Mouse (Mus musculus) cerebellum, postnatal 14 days (tissue): ENCODE results near the gene Ugt1a6b.
"Not testable (repeated sequence)": the region's sequence is repeated elsewhere in the genome, so short reads cannot be mapped to it uniquely, and the experiment has no call there.

ENCODE experiments used
- DNase-seq, 2 experiments: peaks; one replicate each; pipeline ENCODE4 v3.0.0; 2021; ENCODE audit warnings: mixed read lengths in 2 of 2

The Ugt1a6b gene

DNA sequence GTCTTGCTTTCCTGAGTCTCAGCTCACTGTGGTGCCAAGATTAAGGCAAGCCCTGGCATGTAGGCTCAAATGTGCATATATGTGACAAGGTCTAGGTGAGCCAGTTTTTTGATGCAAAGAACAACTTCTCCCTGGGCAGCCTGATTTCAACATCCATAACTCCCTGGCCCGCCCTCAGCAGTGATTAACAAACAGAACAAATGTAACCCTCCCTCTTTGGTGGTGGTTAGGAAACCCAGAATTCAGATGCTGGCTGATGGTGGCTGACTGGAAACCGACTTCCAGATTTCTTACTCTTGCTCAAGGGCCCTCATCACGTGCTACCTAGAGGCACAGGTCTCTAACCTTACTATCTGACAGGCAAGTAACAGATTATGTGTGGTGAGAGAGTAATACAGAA is at the start of gene Ugt1a6b:
Ugt1a6b (plus strand) TSS at position 234 of the 400 bp plus-strand sequence.
- not testable (repeated sequence) for DNase-seq

DNA sequence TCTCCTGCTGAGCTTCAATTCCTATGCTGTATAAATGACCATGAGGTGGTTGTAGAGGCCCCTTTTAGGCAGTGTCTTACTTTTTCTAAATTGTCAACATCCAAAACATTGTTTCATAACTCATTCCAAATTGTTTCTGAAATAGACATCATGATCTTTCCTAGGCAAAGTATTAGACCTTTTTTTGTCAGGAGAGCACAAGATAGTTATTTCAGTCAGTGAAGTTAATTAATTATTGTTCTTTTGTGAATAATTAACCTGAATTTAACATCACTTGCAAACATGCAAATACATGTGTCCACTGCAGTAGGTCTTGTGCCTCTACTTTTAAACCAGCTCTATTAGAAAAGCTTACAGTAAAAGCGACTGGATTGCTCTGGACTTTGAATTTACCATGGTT is 48.0 kb upstream of the Ugt1a6b start, which contains the start of gene Ugt1a10:
Ugt1a10 (plus strand) TSS at position 301 of the 400 bp plus-strand sequence.
- DNase-seq: no peak

DNA sequence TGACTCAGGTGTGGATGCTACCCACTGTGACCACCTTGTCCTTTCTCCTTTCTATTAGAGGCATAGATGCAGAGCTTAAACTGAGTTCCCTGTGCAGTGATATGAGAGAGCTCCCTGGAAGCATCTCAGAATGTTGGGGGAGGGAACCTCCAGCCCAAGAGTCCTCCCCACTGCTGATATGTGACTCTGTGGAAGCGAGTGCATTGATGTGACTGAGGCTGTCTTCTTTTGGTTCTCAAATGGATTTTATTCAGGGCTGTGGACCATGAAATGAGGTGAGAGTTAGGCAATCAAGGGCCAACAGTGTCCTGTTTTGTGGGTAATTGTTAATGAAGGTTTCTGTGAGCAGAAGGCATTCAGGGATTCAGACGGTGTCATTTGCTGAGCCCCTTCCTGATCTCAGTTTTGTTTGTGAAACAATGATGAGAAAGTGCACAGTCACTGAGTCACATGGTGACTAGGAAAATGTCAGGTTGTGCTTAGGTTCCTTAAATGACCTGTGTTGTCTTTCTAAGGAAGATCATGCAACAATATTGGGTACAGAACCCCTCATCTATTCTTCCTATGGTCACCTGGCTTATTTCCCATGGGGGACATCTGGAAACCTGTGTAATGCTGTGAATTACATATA is 36.5 kb upstream of the Ugt1a6b start:
- not testable (repeated sequence) for DNase-seq

DNA sequence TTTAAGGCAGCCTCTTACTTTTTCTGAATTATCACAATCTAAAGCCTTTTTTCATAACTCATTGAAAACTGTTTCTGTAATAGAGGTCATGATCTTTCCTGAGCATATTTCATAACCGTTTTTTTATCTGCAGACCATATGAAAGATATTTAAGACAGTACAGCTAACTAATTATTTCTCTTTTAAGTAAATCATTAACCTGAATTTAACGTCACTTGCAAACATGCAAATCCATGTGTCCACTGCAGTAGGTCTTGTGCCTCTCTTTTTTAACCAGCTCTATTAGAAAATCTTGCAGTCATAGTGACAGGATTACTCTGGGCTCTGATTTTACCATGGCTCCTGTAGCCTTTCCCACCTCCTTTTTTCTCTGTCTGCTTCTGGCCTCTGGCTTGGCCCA is 32.6 kb upstream of the Ugt1a6b start, which contains the start of gene Ugt1a9:
Ugt1a9 (plus strand) TSS at position 306 of the 400 bp plus-strand sequence.
- DNase-seq: no peak

DNA sequence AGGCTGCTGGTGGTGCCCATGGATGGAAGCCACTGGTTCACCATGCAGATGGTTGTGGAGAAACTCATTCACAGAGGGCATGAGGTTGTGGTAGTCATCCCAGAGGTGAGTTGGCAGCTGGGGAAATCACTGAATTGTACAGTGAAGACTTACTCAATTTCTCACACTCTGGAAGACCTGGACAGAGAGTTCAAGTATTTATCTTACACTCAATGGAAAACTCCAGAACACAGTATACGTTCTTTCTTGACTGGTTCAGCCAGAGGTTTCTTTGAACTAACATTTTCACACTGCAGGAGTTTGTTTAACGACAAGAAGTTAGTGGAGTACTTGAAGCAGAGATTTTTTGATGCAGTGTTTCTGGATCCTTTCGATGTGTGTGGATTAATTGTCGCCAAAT is 32.1 kb upstream of the Ugt1a6b start:
- no peak for DNase-seq

DNA sequence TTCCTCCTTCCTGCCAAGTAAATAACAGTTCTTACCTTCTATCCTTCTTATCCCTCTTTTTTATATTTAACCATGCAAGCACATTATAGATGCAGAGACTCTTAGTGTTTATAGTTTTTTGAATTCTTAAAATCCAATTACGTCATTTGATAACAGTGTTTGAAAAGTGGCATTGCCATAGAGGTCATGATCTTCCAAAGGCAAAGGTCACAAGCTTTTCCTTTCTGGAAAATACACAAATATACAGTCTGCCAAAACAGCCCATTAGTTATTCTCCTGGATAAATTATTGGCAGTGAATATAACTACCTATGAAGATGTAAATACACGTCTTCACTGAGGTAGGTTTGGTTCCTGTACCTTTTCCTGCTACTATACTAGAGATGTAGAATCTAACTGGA is 28.6 kb upstream of the Ugt1a6b start:
- DNase-seq: no peak

DNA sequence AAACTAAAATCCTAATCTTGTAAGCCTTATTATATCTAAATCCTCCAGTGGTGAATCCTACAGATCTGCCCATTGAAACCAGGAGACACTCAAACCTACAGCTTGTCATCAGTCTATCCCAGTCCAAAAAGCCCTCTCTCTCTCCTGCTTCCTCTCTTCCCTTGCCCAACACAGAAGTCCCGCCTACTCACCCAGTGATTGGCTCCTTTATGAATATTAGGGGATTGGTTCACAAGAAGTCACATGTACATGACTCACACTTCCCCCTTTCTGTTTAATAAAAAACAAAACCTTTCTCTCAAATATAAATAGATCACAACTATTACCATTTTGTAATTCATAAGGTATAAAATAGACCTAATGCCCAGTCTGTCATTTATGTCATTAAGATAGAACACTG is 25.9 kb upstream of the Ugt1a6b start:
- no peak for DNase-seq

DNA sequence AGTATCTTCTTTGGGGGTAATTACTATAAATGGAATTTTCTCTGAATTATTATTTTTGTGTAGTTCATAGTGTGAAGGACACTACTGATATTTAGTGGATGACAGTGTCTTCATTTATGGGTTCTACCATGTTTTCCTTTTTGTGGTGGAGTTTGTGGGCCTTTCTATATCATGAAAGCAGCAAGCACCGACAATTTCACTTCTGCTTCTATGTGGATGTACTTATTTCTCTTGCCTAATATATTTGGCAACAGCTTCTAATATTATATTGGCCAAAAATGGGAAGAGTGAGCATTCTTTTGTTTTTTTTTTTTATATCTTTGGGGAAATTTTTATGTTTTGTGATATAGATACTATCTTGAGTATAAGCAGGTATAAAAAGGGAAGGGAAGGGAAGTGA is 21.4 kb upstream of the Ugt1a6b start:
- DNase-seq: no peak

DNA sequence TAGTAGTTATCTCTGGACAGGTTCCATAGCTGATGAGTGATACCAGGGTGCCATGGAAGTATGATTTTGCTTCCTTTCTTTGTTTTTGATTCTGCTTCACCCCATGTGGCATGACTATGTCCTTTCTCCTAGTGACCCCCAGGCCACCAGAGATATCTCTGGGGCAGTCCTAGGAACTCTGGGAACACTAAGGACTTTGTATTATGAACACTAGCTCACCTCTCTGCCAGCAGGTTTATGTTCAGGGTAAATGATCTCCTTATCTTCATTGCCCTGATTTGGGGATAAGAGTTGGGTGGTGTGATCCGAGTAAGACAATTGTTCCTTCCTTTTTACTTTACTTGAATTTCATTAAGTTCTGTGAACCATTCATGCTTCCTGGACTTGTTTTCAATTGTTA is 16.9 kb upstream of the Ugt1a6b start:
- DNase-seq: no peak

DNA sequence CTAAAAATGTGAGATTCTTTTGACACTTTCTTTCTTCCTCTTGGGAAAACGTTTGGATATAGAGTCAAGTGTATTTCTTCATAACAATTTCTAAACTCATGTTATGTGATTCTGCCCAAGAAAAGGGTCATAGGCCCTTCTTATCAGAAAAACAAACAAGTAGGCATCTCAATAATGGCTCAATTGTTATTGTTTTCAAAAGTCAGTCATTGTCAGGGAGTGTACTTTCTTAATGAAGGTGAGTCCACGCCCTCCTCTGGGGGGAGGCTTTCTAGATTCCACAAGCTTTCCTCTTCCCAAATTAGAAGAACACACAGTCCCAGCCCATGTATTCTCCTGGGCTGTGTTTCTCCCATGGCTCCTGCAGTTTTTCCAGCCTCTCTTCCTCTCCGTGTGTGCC is 15.5 kb upstream of the Ugt1a6b start, which contains the start of gene Ugt1a8:
Ugt1a8 (plus strand) TSS at position 301 of the 400 bp plus-strand sequence.
- DNase-seq: no peak

DNA sequence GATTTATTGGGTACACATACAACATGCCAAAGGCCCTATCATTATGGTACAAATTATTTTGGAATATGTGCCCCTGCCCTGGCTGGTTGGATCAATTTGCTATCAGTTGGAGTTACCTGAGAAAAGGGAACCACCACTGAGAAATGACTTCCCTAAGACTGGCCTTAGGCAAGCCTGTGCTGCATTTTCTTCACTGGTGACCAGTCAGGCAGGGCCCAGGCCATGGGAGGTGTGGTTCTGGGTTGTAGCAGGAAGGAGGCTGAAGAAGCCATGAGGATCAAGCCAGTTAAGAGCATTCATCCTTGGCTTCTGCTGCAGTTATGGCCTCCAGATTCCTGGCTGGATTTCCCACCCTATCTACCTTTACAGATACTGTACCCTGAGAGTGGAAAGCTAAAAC is 10.7 kb upstream of the Ugt1a6b start:
- no peak for DNase-seq

DNA sequence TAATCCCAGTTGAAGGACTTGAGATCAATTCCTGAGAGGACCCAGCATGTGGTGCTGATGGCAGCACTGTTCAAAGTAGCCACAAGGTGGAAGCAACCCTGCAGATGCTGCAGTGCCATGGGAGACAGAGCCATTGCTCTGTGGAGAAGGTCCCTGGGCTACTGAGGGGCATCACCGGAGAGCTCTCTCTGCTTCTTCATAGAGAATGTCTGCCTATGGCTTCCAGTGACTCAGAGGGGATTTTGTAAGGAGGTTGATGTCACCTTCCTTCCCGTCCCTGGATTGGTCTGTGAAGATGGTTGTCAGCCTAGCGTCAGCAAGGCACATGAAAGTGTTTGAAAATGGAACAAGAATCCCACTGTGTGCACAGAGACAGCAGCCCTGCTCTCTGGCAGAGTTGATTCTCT is 8.8 kb upstream of the Ugt1a6b start:
- not testable (repeated sequence) for DNase-seq

DNA sequence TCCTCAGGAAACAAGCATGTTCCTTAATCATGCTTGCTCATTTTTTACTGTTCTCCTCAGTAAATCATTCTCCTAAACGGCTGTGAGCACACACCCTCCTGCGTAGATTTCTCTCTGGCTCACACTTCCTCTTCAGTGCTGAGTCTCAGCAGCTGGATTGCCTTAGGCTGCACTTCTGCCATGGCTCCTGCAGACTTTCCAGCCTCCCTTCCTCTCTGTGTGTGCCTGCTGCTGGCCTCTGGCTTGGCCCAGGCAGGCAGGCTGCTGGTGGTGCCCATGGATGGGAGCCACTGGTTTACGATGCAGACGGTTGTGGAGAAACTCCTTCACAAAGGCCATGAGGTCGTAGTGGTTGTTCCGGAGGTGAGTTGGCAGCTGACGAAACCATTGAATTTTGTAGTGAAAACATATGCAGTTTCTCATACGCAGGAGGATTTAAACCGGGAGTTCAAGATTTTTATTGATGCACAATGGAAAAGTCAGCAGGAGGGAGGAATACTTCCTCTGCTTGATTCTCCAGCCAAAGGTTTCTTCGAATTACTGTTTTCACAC is 8.0 kb upstream of the Ugt1a6b start, which contains the start of gene Ugt1a7c:
Ugt1a7c (plus strand) TSS at position 122 of the 552 bp plus-strand sequence.
- DNase-seq: no peak

DNA sequence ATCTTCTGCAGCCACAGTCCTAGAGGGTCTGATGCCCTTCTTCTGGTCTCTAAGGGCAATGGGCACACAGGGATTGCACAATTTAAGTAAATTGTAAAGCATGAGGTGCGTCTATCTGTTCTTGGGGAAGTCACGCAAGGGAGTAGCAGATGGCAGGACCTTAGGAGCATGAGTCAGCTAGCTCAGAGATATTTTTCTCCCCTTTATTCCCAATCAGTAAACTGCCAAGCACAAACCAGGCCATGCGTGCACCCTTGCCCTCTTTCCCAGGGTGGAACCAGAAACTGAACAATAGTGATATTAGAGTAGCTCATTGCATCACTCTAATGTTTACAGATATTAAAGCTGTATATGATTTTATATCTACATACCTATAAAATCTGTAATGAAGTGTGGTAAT is 4.5 kb upstream of the Ugt1a6b start:
- DNase-seq: not testable (repeated sequence)

DNA sequence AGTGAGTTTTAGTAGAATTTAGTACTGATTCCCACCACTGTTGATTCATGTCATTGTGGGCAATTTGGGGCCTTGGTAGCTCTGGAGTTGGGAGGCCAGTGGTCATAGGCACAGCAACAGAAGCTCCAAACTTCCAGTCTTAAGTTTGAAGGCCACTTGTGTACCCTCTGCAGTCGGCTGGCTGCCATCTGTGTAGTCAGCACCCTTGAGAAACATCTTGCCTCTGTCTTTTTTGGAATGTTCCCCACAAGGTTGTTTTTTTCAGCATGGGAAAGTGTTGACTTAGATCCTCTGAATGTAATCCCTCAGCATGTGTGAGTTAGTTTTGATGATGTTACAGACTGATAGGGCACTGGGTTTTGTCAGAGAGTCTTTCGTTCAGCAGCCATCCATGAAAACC is 3.4 kb upstream of the Ugt1a6b start:
- not testable (repeated sequence) for DNase-seq

DNA sequence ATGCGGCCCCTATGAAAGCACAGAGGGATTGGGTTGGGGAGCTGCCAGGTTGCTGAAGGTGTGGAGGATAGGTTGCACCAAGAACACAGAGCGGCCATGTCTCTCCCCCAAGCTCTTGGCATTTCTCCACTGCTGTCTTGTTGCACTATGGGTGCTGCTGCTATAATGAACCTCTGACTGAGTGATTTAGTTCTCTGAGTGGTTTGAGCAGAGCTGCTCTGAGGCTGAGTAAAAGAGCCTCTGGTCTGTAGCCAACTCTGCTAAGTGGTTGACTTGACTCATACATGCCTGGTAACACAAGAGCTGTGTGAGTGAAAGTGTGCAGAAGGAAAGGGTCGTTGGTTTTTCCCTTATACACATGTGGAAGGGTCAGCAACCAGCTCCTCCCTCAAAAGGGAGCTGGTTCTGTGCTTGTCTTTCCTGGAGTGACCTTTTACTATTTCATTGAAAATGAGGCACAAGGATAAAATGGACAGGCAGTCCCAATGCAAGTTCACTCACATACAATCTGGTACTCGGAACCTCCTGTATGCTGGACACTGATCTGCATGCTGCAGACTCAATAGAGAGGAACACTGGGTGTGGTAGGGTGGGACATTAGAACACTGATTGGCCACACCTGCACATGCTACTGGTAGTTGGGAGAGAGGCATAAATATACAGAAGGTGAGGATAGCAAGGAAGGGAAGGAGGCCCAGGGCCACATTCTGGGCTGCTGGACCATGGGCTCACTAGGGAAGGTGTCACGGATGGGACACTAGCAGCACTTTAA is 831 bp downstream of the Ugt1a6b start:
- not testable (repeated sequence) for DNase-seq

DNA sequence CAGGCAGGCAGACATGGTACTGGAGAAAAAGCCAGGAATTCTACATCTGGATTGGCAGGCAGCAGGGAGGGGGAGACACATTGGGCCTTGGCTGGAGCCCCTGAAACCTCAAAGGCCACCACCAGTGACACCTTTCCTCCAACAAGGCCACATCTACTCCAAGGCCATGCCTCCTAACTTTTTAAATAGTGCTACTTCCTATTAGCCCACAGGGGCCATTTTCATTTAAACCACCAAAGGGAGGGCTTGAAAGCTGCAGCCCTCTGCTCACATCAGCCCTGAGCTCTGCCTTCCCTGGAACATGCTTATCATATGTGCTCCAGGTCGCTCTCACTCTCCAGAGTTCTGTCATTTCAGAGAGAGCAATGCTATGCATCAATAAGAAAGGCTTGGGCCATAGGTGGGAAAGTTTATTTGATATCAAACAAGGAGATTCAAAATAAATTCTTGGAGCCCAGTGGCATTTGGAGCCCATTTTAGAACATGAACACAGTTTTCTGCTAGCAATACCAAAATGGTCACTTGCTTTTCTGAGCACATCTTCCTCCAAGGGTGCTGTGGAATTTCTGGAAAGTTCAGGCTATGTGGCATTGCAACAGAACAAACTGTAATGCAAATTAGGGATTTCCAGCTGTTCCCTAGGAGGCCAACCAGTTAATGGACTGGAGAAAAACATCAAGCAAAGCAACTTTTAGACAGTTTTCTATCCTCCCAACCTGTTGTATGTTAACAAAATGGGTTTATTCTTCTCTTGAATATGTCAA is 1.8 kb downstream of the Ugt1a6b start:
- no peak for DNase-seq

DNA sequence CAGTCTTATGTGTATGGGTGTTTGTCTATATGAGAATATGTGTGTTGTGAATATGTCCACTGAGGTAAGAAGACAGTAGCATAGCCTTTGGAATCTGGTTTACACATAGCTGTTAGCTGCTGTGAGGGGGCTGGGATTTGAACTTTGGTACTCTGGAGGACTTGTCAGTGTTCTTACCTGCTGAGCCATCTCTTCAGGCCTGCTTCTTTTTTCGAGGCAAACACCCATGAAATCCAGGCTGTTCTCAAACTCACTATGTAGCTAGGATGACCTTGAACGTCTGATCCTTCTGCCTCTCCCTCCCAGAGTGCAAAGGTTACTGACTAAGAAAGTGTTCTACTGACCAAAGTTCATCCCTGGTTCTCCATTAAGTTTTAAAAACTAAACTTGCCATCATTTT is 2.6 kb downstream of the Ugt1a6b start:
- no peak for DNase-seq

DNA sequence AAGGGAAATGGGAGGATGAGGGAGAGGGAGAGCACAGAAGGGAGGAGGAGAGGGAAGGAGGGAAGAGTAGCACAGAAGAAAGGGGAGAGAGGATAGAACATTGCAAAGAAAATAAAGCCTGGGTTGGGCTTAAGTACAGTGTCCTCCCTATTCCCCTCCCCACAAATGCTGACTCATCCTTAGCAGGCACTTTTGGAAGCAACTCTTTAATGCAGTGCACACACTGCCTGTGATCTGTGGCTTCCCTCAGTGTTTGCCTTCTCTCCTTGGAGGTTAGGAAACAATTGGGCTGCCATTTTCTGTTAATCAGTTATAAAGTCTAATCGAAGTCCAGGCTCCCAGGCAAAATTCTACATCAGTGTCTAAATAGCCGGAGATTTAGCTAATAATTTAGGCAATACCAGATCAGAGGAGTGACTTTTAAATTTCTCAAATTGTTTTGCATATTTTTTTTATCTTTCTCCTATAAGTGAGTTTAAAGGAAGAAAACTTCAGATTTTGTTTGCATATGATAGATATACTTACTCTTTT is 6.0 kb downstream of the Ugt1a6b start:
- DNase-seq: not testable (repeated sequence)

DNA sequence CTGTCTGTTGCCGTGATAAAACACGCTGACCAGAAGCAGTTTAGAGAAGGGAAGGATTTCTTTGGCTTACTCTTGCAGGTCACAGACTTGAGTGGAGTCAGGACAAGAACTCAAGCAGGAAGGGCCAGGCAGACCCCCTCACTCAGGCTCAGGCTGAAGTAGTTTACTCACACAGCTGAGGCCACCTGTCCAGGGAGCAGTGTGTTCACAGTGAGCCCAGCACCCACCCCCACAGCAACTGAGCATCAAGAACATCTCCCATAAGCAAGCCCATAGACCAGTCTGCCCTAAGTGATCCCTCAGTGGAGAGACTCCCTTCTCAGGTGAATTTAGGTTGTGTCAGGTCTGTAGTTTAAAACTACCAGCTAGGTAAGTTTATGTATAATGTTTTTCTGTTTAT is 6.6 kb downstream of the Ugt1a6b start:
- not testable (repeated sequence) for DNase-seq

DNA sequence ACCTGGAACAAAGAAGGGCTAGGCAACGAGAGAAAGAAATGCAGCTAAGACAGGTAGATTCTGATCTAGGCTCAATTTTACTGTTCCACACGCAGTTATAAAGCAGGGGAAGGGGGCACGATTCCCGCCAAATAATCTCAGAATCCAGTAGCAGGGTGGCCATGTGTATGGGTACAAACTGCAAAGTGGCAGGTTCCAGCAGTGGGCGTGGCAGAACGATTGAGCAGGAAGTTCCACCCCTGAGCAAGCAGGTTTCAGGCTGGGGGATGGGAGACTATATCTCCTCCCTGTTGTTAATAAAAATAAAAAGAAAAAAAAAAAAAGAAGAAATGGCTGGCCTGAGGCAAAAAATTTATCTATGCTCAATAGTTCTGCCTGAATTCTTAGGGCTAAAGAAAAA is 9.7 kb downstream of the Ugt1a6b start:
- DNase-seq: not testable (repeated sequence)

DNA sequence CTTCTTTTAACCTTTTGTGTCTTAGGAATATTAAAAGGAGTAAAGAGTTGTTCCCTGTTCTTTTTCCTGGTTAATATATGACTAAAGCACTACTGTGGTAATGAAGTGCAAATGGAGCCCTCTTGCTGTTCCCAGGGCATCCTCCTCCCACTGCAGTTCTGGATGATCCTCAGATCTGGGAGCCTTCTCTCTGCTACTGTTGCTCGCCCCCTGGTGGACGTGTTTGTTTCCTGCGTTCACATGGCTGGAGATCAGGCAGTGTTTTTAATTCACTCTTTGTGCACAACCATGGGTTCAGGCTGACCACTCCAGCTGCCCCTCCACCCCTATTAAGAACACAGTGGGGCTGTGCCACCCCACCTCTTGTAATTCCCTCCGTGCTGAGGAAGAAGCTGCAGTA is 17.5 kb downstream of the Ugt1a6b start:
- not testable (repeated sequence) for DNase-seq

DNA sequence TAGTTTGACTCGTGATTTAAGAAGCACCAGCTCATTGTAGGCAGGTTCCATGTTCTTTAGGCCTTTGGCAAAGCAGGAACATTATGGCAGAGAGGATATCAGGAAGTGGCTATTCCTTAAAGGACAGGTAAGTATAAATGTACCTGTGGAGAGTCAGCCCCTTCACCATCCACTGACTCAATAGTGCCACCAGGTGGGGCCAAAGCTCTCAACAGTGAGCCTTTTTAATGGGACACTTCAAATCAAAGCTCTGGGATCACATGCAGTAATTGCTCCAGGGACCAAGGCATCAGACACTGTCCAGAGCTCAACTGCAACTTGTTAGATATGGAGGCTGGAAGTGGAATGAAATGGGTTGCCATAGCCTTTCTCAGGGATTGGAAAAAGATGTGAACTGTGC is 18.5 kb downstream of the Ugt1a6b start:
- DNase-seq: peak; percentile 12 to 28
